8 mouse cellular contexts compared by ENCODE assay signal in the genomic region with DNA sequence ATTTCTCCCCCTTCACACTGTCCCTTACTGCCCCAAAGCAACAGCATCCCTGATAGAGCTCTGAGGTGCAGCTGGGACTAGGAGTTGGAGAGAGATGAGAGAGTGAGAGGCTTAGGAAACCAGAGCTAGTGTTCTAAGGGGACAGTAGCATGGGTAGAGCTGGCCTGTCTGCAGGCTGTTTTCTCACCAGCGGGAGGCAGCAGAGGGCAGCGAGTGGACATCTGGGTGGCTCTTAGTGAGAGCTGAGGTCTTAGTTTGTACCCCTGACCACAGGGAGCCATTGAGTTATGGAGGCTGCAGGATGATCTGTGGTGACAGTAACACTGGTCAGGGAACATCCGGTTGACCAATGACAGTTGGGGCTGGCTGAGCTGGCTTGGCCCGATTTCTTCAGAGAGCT.
DNase-seq lines count a peak whose midpoint lies in the region; ATAC-seq and TF ChIP-seq lines count a peak whose summit lies in the region.

No protein-coding gene starts in this region.

- 36% methylated on average over 4 of the region's 4 CpGs for WGBS in forebrain, embryonic 12.5 days
- 34% methylated on average over 4 of the region's 4 CpGs for WGBS in liver, embryonic 16.5 days (ENCODE audit: insufficient replicate concordance)
- WGBS in neural tube, embryonic 15.5 days = 31% methylated on average over 4 of the region's 4 CpGs

- intact Hi-C loops in heart, postnatal 14 days (cut with DNase I) = loop anchor here (2.0 kb wide), 4 partner anchors 79 to 281 kb away; no protein-coding TSS in a partner anchor

- TF ChIP-seq POLR2A in testis, adult 2 months (IDR thresholded peaks at IDR 0.05; ENCODE audit: control insufficient read depth, low read depth, low read length) = no peak

- peak; percentile 86 to 87 for DNase-seq in B cell, adult 2 months
- DNase-seq in brain, adult 2 months (ENCODE audit: low read depth, low spot score) = peak; percentile 78
- DNase-seq in heart, postnatal 14 days = peak; percentile 89 to 93
- peak; percentile 93 to 95 for DNase-seq in kidney, postnatal 4 days

- H3K36me3 ChIP-seq in forebrain, embryonic 12.5 days (replicated peaks) = peaks cover 3% of the 10 kb centered on the region
- no peaks in the 10 kb centered on the region for H3K36me3 ChIP-seq in liver, embryonic 16.5 days (ENCODE audit: control insufficient read depth, insufficient read depth)
- no peaks in the 10 kb centered on the region for H3K36me3 ChIP-seq in neural tube, embryonic 15.5 days
- no peaks in the 10 kb centered on the region for H3K36me3 ChIP-seq in testis, adult 2 months (ENCODE audit: control insufficient read depth, insufficient read depth, low read length)

- peak; percentile 68 for ATAC-seq in forebrain, embryonic 12.5 days (ENCODE audit: low FRiP score)
- peak; percentile 50 for ATAC-seq in liver, embryonic 16.5 days (ENCODE audit: low read depth)
- peak; percentile 24; the same call in 1 of the 2 replicates for ATAC-seq in neural tube, embryonic 15.5 days (ENCODE audit: low FRiP score)

- no peak overlapping the region for H3K4me3 ChIP-seq in forebrain, embryonic 12.5 days (replicated peaks)
- H3K4me3 ChIP-seq in liver, embryonic 16.5 days (ENCODE audit: low read depth, low read length) = no peak overlapping the region
- H3K4me3 ChIP-seq in neural tube, embryonic 15.5 days (replicated peaks) = no peak overlapping the region
- no peak overlapping the region for H3K4me3 ChIP-seq in testis, adult 2 months (ENCODE audit: control insufficient read depth, low read depth, low read length)

- peak; percentile 72; the same call in 1 of the 2 replicates for TF ChIP-seq CTCF in testis, adult 2 months (IDR thresholded peaks at IDR 0.05; ENCODE audit: control insufficient read depth, insufficient read depth, insufficient replicate concordance, low read depth, low read length)

- peaks cover 16% of the 10 kb centered on the region for H3K4me1 ChIP-seq in forebrain, embryonic 12.5 days
- no peaks in the 10 kb centered on the region; the same call in 1 of the 2 replicates for H3K4me1 ChIP-seq in liver, embryonic 16.5 days (ENCODE audit: control insufficient read depth, low read depth, low read length)
- H3K4me1 ChIP-seq in neural tube, embryonic 15.5 days = peaks cover 7% of the 10 kb centered on the region; the same call in 1 of the 2 replicates
- no peaks in the 10 kb centered on the region for H3K4me1 ChIP-seq in testis, adult 2 months (ENCODE audit: control insufficient read depth, insufficient read depth, low read length)

- no peaks in the 10 kb centered on the region for H3K9me3 ChIP-seq in forebrain, embryonic 12.5 days
- no peaks in the 10 kb centered on the region for H3K9me3 ChIP-seq in liver, embryonic 16.5 days (replicated peaks; ENCODE audit: control insufficient read depth, low read length)
- H3K9me3 ChIP-seq in neural tube, embryonic 15.5 days (replicated peaks) = no peaks in the 10 kb centered on the region

- H3K27me3 ChIP-seq in forebrain, embryonic 12.5 days = no peaks in the 10 kb centered on the region
- no peaks in the 10 kb centered on the region for H3K27me3 ChIP-seq in liver, embryonic 16.5 days (ENCODE audit: control insufficient read depth, insufficient read depth, low read depth, low read length)
- no peaks in the 10 kb centered on the region for H3K27me3 ChIP-seq in neural tube, embryonic 15.5 days (replicated peaks)
- H3K27me3 ChIP-seq in testis, adult 2 months (ENCODE audit: control insufficient read depth, insufficient read depth, low read length) = no peaks in the 10 kb centered on the region

- no peak overlapping the region for H3K27ac ChIP-seq in forebrain, embryonic 12.5 days
- no peak overlapping the region for H3K27ac ChIP-seq in liver, embryonic 16.5 days (ENCODE audit: low read length)
- no peak overlapping the region for H3K27ac ChIP-seq in neural tube, embryonic 15.5 days (replicated peaks)
- H3K27ac ChIP-seq in testis, adult 2 months (ENCODE audit: control insufficient read depth, insufficient read depth, low read depth, low read length) = no peak overlapping the region

- H3K4me2 ChIP-seq in forebrain, embryonic 12.5 days = no peak overlapping the region
- H3K4me2 ChIP-seq in liver, embryonic 16.5 days (ENCODE audit: low read depth, low read length) = no peak overlapping the region
- no peak overlapping the region for H3K4me2 ChIP-seq in neural tube, embryonic 15.5 days

- no peak overlapping the region for H3K9ac ChIP-seq in forebrain, embryonic 12.5 days
- no peak overlapping the region for H3K9ac ChIP-seq in liver, embryonic 16.5 days (ENCODE audit: low read depth, low read length)
- H3K9ac ChIP-seq in neural tube, embryonic 15.5 days (replicated peaks) = no peak overlapping the region
